Mouse (Mus musculus) intestine, embryonic 16.5 days (tissue): ENCODE measurements around the gene Sla2. TPM values are rescaled to one million over a fixed set of nuclear protein-coding genes. Genes with fewer than 3 reads are reported as not detected.

Experiments
- ATAC-seq: fragments of 200-750 bp; cut with Nextera tagmentation; 2 replicates; pipeline ENCODE4 v1.8.0; 2017; ENCODE audit warnings: moderate TSS enrichment, moderate library complexity
- H3K27ac ChIP-seq: fragments of 300-500 bp; sonication (generic); 2 replicates; pipeline ENCODE4 v1.5.1; 2014; ENCODE audit warnings: mild to moderate bottlenecking, low read length
- H3K27me3 ChIP-seq: fragments of 300-500 bp; sonication (generic); replicated peaks from 2 replicates; pipeline ENCODE4 v1.6.1; 2014; ENCODE audit warnings: low read length, control low read depth, mixed read lengths; ENCODE audit not compliant: control insufficient read depth, insufficient read depth
- H3K36me3 ChIP-seq: fragments of 300-500 bp; sonication (generic); 2 replicates; pipeline ENCODE4 v1.6.1; 2014; ENCODE audit warnings: low read length, control low read depth; ENCODE audit not compliant: control insufficient read depth, insufficient read depth
- H3K4me1 ChIP-seq: fragments of 300-500 bp; sonication (generic); 2 replicates; pipeline ENCODE4 v1.6.1; 2014; ENCODE audit warnings: low read length, control low read depth, mixed read lengths; ENCODE audit not compliant: control insufficient read depth, insufficient read depth
- H3K4me2 ChIP-seq: fragments of 300-500 bp; sonication (generic); 2 replicates; pipeline ENCODE4 v1.6.1; 2014; ENCODE audit warnings: low read depth, low read length, control low read depth
- H3K4me3 ChIP-seq: fragments of 300-500 bp; sonication (generic); 2 replicates; pipeline ENCODE4 v1.5.1; 2014; ENCODE audit warnings: mild to moderate bottlenecking, low read length
- H3K9ac ChIP-seq: fragments of 300-500 bp; sonication (generic); 2 replicates; pipeline ENCODE4 v1.6.1; 2014; ENCODE audit warnings: low read depth, low read length
- H3K9me3 ChIP-seq: fragments of 300-500 bp; sonication (generic); 2 replicates; pipeline ENCODE4 v1.6.1; 2016; ENCODE audit warnings: low read length, control low read depth; ENCODE audit not compliant: control insufficient read depth
- WGBS: fragments of 180-500 bp; shearing (Covaris S2); extraction: QIAGEN DNeasy Blood & Tissue Kit; methylation state at CpG from one replicate; pipeline ENCODE4 v1.1.7; 2014; 5-methylcytosine and 5-hydroxymethylcytosine counted together
- polyA plus RNA-seq: library from polyadenylated mRNA; unstranded; fragments of >200 nt; fragmentation: Nextera tagmentation; extraction: Ambion mirVana; gene quantifications from 2 replicates; pipeline ENCODE4 v1.2.1, GENCODE M21; 2015

Sla2 gene
- polyA plus RNA-seq, 1 experiment from 2014 or later: 0.71 TPM

- Histone ChIP-seq H3K4me1 (no peaks in the 10 kb centered on the region; the same call in 1 of the 2 replicates), H3K27ac (no peak overlapping the region), H3K27me3 (no peaks in the 10 kb centered on the region), H3K9me3 (no peaks in the 10 kb centered on the region), H3K9ac (no peak overlapping the region), H3K4me2 (no peak overlapping the region), H3K36me3 (no peaks in the 10 kb centered on the region; the same call in 1 of the 2 replicates), H3K4me3 (no peak overlapping the region)
- ATAC-seq: no peak
- WGBS: 63% methylated on average over 9 of the region's 9 CpGs
These were observed 9.3 kb downstream of the Sla2 start for GRCm38 (mm10) chr2:156877726-156878125.

GRCm38 (mm10) chr2:156874760-156875510 is 12.1 kb downstream of the Sla2 start:
- no peaks in the 10 kb centered on the region for H3K9me3 ChIP-seq
- H3K36me3 ChIP-seq: peaks cover 3% of the 10 kb centered on the region; the same call in 1 of the 2 replicates
- no peak overlapping the region for H3K4me2 ChIP-seq
- H3K27me3 ChIP-seq: no peaks in the 10 kb centered on the region
- H3K9ac ChIP-seq: no peak overlapping the region
- WGBS: 93% methylated on average over 4 of the region's 4 CpGs
- no peak overlapping the region for H3K27ac ChIP-seq
- no peak overlapping the region for H3K4me3 ChIP-seq
- no peak for ATAC-seq
- peaks cover 9% of the 10 kb centered on the region for H3K4me1 ChIP-seq

- WGBS: 88% methylated on average over 8 of the region's 8 CpGs
- H3K36me3 ChIP-seq: peaks cover 3% of the 10 kb centered on the region; the same call in 1 of the 2 replicates
- H3K4me1 ChIP-seq: peaks cover 10% of the 10 kb centered on the region
These were observed 12.8 kb downstream of the Sla2 start for GRCm38 (mm10) chr2:156874047-156874759.

GRCm38 (mm10) chr2:156873629-156874028 is 13.4 kb downstream of the Sla2 start:
- Histone ChIP-seq H3K4me1 (peaks cover 13% of the 10 kb centered on the region), H3K27me3 (no peaks in the 10 kb centered on the region), H3K4me2 (no peak overlapping the region), H3K4me3 (no peak overlapping the region), H3K27ac (no peak overlapping the region), H3K9ac (no peak overlapping the region), H3K36me3 (peaks cover 3% of the 10 kb centered on the region; the same call in 1 of the 2 replicates), H3K9me3 (no peaks in the 10 kb centered on the region)
- 30% methylated on average over 5 of the region's 5 CpGs for WGBS
- 0 out of 2 replicates have a peak, but pooled peaks have one; percentile 33 for ATAC-seq

More at GRCm38 (mm10) chr2:156874047-156874759, 12.8 kb downstream of the Sla2 start:
- Histone ChIP-seq H3K27me3 (no peaks in the 10 kb centered on the region), H3K4me2 (no peak overlapping the region), H3K9ac (no peak overlapping the region), H3K4me3 (no peak overlapping the region), H3K27ac (no peak overlapping the region), H3K9me3 (no peaks in the 10 kb centered on the region)
- ATAC-seq: no peak

GRCm38 (mm10) chr2:156870519-156870918 is 16.5 kb downstream of the Sla2 start:
- Histone ChIP-seq H3K27ac (no peak overlapping the region), H3K27me3 (no peaks in the 10 kb centered on the region), H3K9me3 (no peaks in the 10 kb centered on the region), H3K4me1 (peaks cover 17% of the 10 kb centered on the region), H3K4me3 (no peak overlapping the region), H3K9ac (no peak overlapping the region; the same call in 1 of the 2 replicates), H3K4me2 (no peak overlapping the region), H3K36me3 (peaks cover 9% of the 10 kb centered on the region; the same call in 1 of the 2 replicates)
- ATAC-seq: 0 out of 2 replicates have a peak, but pooled peaks have one; percentile 14
- WGBS: 35% methylated on average over 6 of the region's 6 CpGs

GRCm38 (mm10) chr2:156869554-156869953 is 17.4 kb downstream of the Sla2 start:
- Histone ChIP-seq H3K4me3 (no peak overlapping the region), H3K9ac (no peak overlapping the region), H3K36me3 (peaks cover 9% of the 10 kb centered on the region; the same call in 1 of the 2 replicates), H3K9me3 (no peaks in the 10 kb centered on the region), H3K27me3 (no peaks in the 10 kb centered on the region), H3K4me2 (no peak overlapping the region), H3K4me1 (peaks cover 21% of the 10 kb centered on the region), H3K27ac (no peak overlapping the region)
- ATAC-seq: no peak
- 84% methylated on average over 7 of the region's 7 CpGs for WGBS

GRCm38 (mm10) chr2:156868994-156869393 is 18.0 kb downstream of the Sla2 start:
- Histone ChIP-seq H3K27me3 (no peaks in the 10 kb centered on the region), H3K9me3 (no peaks in the 10 kb centered on the region), H3K4me3 (no peak overlapping the region), H3K9ac (no peak overlapping the region), H3K4me1 (peaks cover 27% of the 10 kb centered on the region), H3K4me2 (no peak overlapping the region), H3K36me3 (peaks cover 9% of the 10 kb centered on the region; the same call in 1 of the 2 replicates), H3K27ac (no peak overlapping the region)
- 0 out of 2 replicates have a peak, but pooled peaks have one; percentile 11 for ATAC-seq
- 71% methylated on average over 8 of the region's 8 CpGs for WGBS

- WGBS: 71% methylated on average over 3 of the region's 3 CpGs
- Histone ChIP-seq H3K4me3 (peak overlapping the region; percentile 69), H3K36me3 (peaks cover 6% of the 10 kb centered on the region; the same call in 1 of the 2 replicates), H3K4me2 (peak overlapping the region; percentile 79), H3K27me3 (no peaks in the 10 kb centered on the region), H3K4me1 (peaks cover 23% of the 10 kb centered on the region), H3K27ac (peak overlapping the region; percentile 96), H3K9me3 (no peaks in the 10 kb centered on the region), H3K9ac (peak overlapping the region; percentile 97)
- ATAC-seq: no peak
These were observed 22.5 kb downstream of the Sla2 start for GRCm38 (mm10) chr2:156864481-156864880.

GRCm38 (mm10) chr2:156863487-156864160 is 23.4 kb downstream of the Sla2 start:
- Histone ChIP-seq H3K9ac (peak overlapping the region; percentile 97), H3K9me3 (no peaks in the 10 kb centered on the region), H3K4me2 (peak overlapping the region; percentile 79), H3K36me3 (peaks cover 6% of the 10 kb centered on the region; the same call in 1 of the 2 replicates), H3K4me3 (peak overlapping the region; percentile 69), H3K4me1 (peaks cover 26% of the 10 kb centered on the region), H3K27me3 (no peaks in the 10 kb centered on the region), H3K27ac (peak overlapping the region; percentile 96)
- ATAC-seq: peak; percentile 45
- 2% methylated on average over 28 of the region's 28 CpGs for WGBS
